Mouse (Mus musculus) neural tube, embryonic 11.5 days (tissue): ENCODE results near the gene Sh3bp4. TPM values are rescaled to one million over a fixed set of nuclear protein-coding genes. Genes with fewer than 3 reads are reported as not detected.

Experiments
- ATAC-seq: fragments of 200-750 bp; cut with Nextera tagmentation; 2 replicates; pipeline ENCODE4 v1.8.0; 2017; ENCODE audit warnings: moderate number of reproducible peaks, mild to moderate bottlenecking, moderate TSS enrichment, moderate library complexity; ENCODE audit not compliant: insufficient read depth, low FRiP score, low TSS enrichment
- DNase-seq: peaks from one replicate; pipeline ENCODE4 v3.0.0-alpha.2; 2015; ENCODE audit warnings: low spot score
- H3K27ac ChIP-seq: fragments of 300-500 bp; sonication (generic); 2 replicates; pipeline ENCODE4 v1.5.1; 2014; ENCODE audit warnings: low read depth, mild to moderate bottlenecking, low read length
- H3K27me3 ChIP-seq: fragments of 300-500 bp; sonication (generic); 2 replicates; pipeline ENCODE4 v1.6.1; 2014; ENCODE audit warnings: mild to moderate bottlenecking, low read length, mixed read lengths; ENCODE audit not compliant: control insufficient read depth, insufficient read depth
- H3K36me3 ChIP-seq: fragments of 300-500 bp; sonication (generic); 2 replicates; pipeline ENCODE4 v1.6.1; 2014; ENCODE audit warnings: mild to moderate bottlenecking, low read length, moderate library complexity, mixed read lengths; ENCODE audit not compliant: control insufficient read depth, insufficient read depth
- H3K4me1 ChIP-seq: fragments of 300-500 bp; sonication (generic); 2 replicates; pipeline ENCODE4 v1.6.1; 2014; ENCODE audit warnings: low read length, mixed read lengths; ENCODE audit not compliant: control insufficient read depth, insufficient read depth
- H3K4me2 ChIP-seq: fragments of 300-500 bp; sonication (generic); 2 replicates; pipeline ENCODE4 v1.6.1; 2014; ENCODE audit warnings: low read depth, mild to moderate bottlenecking, moderate library complexity
- H3K4me3 ChIP-seq: fragments of 300-500 bp; sonication (generic); 2 replicates; pipeline ENCODE4 v1.5.1; 2014; ENCODE audit warnings: low read depth, low read length
- H3K9ac ChIP-seq: fragments of 300-500 bp; sonication (generic); 2 replicates; pipeline ENCODE4 v1.6.1; 2014; ENCODE audit warnings: mild to moderate bottlenecking, low read length
- H3K9me3 ChIP-seq: fragments of 300-500 bp; sonication (generic); 2 replicates; pipeline ENCODE4 v1.6.1; 2016; ENCODE audit warnings: low read length; ENCODE audit not compliant: control insufficient read depth
- WGBS: fragments of 180-500 bp; shearing (Covaris S2); extraction: QIAGEN DNeasy Blood & Tissue Kit; methylation state at CpG from one replicate; pipeline ENCODE4 v1.1.7; 2014; 5-methylcytosine and 5-hydroxymethylcytosine counted together
- polyA plus RNA-seq: library from polyadenylated mRNA; unstranded; fragments of >200 nt; fragmentation: Nextera tagmentation; extraction: Ambion mirVana; gene quantifications from 2 replicates; pipeline ENCODE4 v1.2.1, GENCODE M21; 2014

Sh3bp4 gene
- polyA plus RNA-seq, 1 experiment from 2014 or later = 35.9 TPM

DNA sequence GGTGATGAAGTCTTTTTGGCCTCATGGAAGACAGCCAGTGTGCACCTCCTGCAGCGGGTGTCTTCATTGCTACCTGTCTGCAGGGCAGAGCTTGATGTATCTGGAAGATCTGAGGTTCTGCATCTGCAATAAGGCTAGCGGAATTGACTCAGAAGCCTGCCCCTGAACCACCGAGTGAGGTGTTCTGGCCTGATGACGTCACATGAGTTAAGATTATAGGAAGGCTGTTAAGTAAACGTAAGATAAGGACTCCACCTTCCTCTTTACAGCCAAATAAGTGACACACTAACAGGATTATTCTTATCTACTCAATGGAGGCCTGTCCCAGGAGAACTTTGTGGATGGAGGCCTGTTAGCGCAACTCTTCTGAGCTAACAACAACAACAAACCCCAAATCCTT is 4.5 kb downstream of the Sh3bp4 start:
- H3K27ac ChIP-seq = no peak overlapping the region
- H3K4me3 ChIP-seq = no peak overlapping the region
- no peak overlapping the region for H3K4me2 ChIP-seq
- 84% methylated on average over 6 of the region's 6 CpGs for WGBS
- peaks cover 16% of the 10 kb centered on the region for H3K4me1 ChIP-seq
- DNase-seq (no peak), ATAC-seq (no peak)
- no peaks in the 10 kb centered on the region for H3K27me3 ChIP-seq
- H3K9ac ChIP-seq = no peak overlapping the region
- no peaks in the 10 kb centered on the region for H3K36me3 ChIP-seq
- no peaks in the 10 kb centered on the region for H3K9me3 ChIP-seq

DNA sequence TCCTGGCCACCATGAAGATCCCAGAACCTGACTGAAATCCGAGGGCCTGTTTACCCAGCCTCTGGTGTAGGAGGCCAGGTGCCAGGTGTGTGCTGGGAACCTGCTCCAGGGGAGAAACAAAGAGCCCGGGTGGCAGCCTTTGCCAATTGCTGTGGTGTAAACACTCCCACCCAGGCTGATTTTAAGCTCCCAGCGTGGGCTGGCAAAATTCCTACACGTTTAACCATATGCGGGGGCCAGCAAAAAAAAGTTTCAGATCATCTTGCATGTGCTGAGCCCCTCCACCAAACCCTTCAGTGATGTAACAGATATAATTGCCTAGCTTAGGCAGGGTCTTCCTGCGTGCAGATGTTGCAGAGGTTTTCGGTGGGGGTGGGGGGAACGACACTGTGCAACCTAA is 4.9 kb downstream of the Sh3bp4 start:
- H3K9ac ChIP-seq = no peak overlapping the region
- no peaks in the 10 kb centered on the region for H3K36me3 ChIP-seq
- no peak overlapping the region for H3K27ac ChIP-seq
- H3K4me2 ChIP-seq = no peak overlapping the region
- WGBS = 66% methylated on average over 8 of the region's 8 CpGs
- no peak for DNase-seq
- H3K4me3 ChIP-seq = no peak overlapping the region
- H3K9me3 ChIP-seq = no peaks in the 10 kb centered on the region
- peaks cover 15% of the 10 kb centered on the region for H3K4me1 ChIP-seq
- no peak for ATAC-seq
- H3K27me3 ChIP-seq = no peaks in the 10 kb centered on the region

DNA sequence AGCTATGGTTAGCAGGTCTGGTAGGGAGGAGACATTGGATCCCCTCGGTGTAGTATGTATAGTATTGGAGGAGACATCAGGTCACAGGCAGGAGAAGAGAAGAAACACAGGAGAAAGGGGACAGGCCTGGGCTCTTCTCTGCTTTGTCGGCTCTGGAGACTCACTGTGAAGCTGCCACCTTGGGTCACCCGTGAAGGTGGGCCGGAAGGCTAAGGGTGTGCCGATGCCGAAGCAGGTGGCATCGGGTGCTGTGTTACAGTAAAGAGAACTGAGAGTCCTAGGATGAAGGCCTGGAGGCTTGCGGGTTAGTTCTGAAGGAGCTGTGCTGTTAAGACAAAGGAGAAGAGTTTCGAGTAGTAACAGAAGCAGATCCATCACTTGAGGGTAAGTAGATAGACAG is 6.6 kb downstream of the Sh3bp4 start:
- H3K36me3 ChIP-seq = no peaks in the 10 kb centered on the region
- H3K4me2 ChIP-seq = no peak overlapping the region
- WGBS = 86% methylated on average over 9 of the region's 9 CpGs
- DNase-seq (no peak), ATAC-seq (no peak)
- no peaks in the 10 kb centered on the region for H3K9me3 ChIP-seq
- no peaks in the 10 kb centered on the region for H3K27me3 ChIP-seq
- H3K27ac ChIP-seq = no peak overlapping the region
- H3K4me3 ChIP-seq = no peak overlapping the region
- no peak overlapping the region for H3K9ac ChIP-seq
- H3K4me1 ChIP-seq = peaks cover 26% of the 10 kb centered on the region

DNA sequence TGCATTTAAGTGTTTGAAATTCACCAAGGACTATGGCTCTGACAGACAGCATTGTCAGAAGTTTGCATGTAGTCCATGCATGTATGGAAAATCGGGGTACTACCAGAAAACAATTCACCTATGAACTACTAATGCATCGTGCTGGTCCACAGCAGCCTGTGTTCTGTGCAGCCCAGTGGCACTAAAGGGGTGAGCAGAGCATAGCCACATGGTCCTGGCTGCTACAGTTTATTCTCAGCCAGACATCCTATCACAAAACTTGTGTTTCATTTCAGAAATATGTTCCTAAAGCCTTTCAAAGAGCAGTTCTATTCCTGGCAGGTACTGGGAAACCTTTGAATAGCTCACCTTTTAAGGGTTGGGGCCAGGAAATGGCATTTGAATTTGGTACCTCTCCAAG is 8.0 kb downstream of the Sh3bp4 start:
- Histone ChIP-seq H3K27me3 (no peaks in the 10 kb centered on the region), H3K27ac (no peak overlapping the region), H3K4me2 (no peak overlapping the region), H3K9me3 (no peaks in the 10 kb centered on the region), H3K9ac (no peak overlapping the region), H3K4me1 (peaks cover 26% of the 10 kb centered on the region), H3K36me3 (no peaks in the 10 kb centered on the region), H3K4me3 (no peak overlapping the region)
- DNase-seq (no peak), ATAC-seq (no peak)
- WGBS = 78% methylated on average over 2 of the region's 2 CpGs

DNA sequence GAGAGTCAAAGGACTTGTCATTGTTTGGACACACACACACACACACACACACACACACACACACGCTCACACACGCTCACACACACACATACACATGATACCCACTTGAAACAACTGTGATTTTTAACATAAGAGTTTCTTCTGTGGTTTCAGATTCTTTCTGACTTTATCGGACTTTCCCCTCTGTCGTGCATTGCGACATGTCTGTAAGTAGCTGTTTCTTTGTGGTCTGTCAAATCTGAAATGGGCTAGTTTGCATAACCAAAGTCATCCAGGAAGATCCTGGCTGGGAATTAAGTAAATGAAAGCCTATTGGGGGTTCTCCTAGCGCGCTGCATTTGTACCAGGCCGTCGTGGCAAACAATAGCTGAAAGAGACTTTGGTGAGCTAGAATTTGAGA is 8.5 kb downstream of the Sh3bp4 start:
- no peaks in the 10 kb centered on the region for H3K27me3 ChIP-seq
- H3K4me2 ChIP-seq = no peak overlapping the region
- H3K27ac ChIP-seq = no peak overlapping the region
- H3K4me1 ChIP-seq = peaks cover 23% of the 10 kb centered on the region
- no peak overlapping the region for H3K9ac ChIP-seq
- no peaks in the 10 kb centered on the region for H3K9me3 ChIP-seq
- 37% methylated on average over 9 of the region's 9 CpGs for WGBS
- H3K36me3 ChIP-seq = no peaks in the 10 kb centered on the region
- no peak overlapping the region for H3K4me3 ChIP-seq
- no peak for ATAC-seq
- no peak for DNase-seq

DNA sequence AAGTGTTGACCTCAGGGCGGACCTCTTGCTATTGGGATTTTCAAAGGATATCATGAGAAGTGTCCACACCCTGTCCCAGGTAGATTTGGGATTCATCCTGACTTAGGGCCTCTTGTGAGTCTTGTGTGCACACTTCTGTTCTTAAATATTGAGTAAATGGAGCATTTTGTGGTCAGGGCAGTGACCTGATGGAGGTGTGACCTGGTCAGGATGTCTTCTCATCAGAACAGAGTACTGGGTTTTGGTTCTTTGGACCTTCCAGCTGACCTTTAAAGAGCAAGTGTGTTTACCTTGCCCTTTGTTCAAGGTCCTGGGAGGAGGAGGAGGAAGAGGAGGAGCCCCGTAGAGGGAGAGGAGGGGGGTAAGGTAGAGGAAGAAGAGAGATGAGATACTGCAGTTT is 9.0 kb downstream of the Sh3bp4 start:
- ATAC-seq (no peak), DNase-seq (no peak)
- Histone ChIP-seq H3K27ac (no peak overlapping the region), H3K4me2 (no peak overlapping the region), H3K36me3 (no peaks in the 10 kb centered on the region), H3K27me3 (no peaks in the 10 kb centered on the region), H3K4me1 (peaks cover 23% of the 10 kb centered on the region), H3K9me3 (no peaks in the 10 kb centered on the region), H3K9ac (no peak overlapping the region), H3K4me3 (no peak overlapping the region)
- 44% methylated on average over 2 of the region's 2 CpGs for WGBS

DNA sequence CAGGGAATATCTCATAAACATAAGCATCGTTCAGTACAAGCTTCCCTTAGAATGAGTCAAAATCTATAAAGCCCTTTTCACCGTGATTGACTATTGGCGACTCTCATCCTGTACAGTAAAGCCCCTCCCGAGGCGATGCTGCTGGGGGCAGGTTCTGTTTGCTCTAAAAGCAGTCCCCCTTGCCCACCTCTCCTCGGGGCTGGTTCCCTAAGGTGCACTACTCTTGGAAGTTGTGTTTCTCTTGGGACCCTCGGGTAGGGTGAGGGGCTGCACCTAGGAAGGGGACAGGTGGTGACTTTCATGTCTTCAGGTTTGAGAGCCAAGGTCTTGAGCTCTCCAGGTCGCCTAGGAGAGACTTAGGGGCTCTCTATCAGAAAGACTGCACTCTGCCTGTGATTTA is 10.2 kb downstream of the Sh3bp4 start:
- 76% methylated on average over 8 of the region's 8 CpGs for WGBS
- no peaks in the 10 kb centered on the region for H3K9me3 ChIP-seq
- no peak overlapping the region for H3K4me3 ChIP-seq
- DNase-seq = no peak
- no peaks in the 10 kb centered on the region for H3K36me3 ChIP-seq
- no peak overlapping the region for H3K27ac ChIP-seq
- H3K4me1 ChIP-seq = peaks cover 23% of the 10 kb centered on the region
- ATAC-seq = no peak
- H3K9ac ChIP-seq = no peak overlapping the region
- H3K4me2 ChIP-seq = no peak overlapping the region
- no peaks in the 10 kb centered on the region for H3K27me3 ChIP-seq

DNA sequence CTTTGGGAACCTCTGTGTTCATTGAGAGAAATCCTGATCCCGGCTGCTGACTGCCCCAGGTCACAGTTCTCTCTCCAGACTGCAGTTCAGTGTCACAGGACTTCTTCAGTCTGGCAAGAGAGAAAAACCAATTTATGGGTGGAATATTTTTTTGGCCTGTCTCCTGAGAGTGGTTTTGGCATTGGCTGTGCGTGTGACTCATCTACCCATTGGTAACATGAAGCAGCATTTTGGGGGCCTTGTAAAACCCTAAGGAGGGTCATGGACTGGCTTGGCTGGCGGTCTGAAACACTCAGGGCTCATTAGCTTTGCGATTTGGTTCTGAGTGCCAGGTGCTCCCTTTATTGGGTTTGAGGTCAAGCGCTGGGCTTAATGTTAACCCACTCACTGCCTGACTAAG is 10.6 kb downstream of the Sh3bp4 start:
- Histone ChIP-seq H3K4me1 (peaks cover 23% of the 10 kb centered on the region), H3K9me3 (no peaks in the 10 kb centered on the region), H3K27ac (no peak overlapping the region), H3K9ac (no peak overlapping the region), H3K4me2 (no peak overlapping the region), H3K27me3 (no peaks in the 10 kb centered on the region), H3K4me3 (no peak overlapping the region), H3K36me3 (no peaks in the 10 kb centered on the region)
- 59% methylated on average over 5 of the region's 5 CpGs for WGBS
- no peak for ATAC-seq
- DNase-seq = no peak

DNA sequence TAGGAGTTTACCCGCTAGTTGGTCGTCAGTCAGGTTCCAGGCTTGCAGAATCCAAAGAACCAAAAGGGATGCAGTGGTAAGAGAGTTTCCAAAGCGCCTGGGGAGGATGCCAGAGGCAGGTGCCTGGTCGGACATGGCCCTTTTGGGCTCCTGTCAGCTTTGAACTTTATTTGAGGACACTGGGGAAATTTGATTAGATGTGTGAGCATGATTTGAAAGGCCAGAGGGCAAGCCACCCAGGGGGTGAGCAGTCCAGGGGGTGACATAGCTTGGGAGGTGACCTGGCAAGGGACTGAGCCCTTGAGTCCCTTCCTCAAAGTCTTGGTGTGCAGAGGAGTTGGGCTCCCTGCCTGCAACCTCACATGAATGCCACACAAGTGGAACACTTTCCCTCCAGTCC is 11.2 kb downstream of the Sh3bp4 start:
- peaks cover 26% of the 10 kb centered on the region for H3K4me1 ChIP-seq
- no peak overlapping the region for H3K27ac ChIP-seq
- DNase-seq (no peak), ATAC-seq (no peak)
- WGBS = 64% methylated on average over 4 of the region's 4 CpGs
- H3K9me3 ChIP-seq = no peaks in the 10 kb centered on the region
- H3K27me3 ChIP-seq = no peaks in the 10 kb centered on the region
- H3K4me3 ChIP-seq = no peak overlapping the region
- H3K9ac ChIP-seq = no peak overlapping the region
- H3K4me2 ChIP-seq = no peak overlapping the region
- no peaks in the 10 kb centered on the region for H3K36me3 ChIP-seq
